Mouse (Mus musculus): Measurements from ENCODE around the gene Ushbp1.

- TF ChIP-seq CTCF (IDR thresholded peaks at IDR 0.05; ENCODE audit: insufficient read depth, low read depth, low read length) (peak; percentile 32; the same call in 1 of the 2 replicates), POLR2A (IDR thresholded peaks at IDR 0.05; ENCODE audit: insufficient read depth, low read depth, low read length) (no peak; the same call in 1 of the 2 replicates)
Observed at GRCm38 (mm10) chr8:71406099-71407015, 10.8 kb upstream of the Ushbp1 start.

All from olfactory bulb, adult 2 months (tissue).